Mouse (Mus musculus) stomach, embryonic 16.5 days (tissue): ENCODE results near the gene Cntn3. TPM values are rescaled to one million over a fixed set of nuclear protein-coding genes. Genes with fewer than 3 reads are reported as not detected.

Experiments
- ATAC-seq: fragments of 200-750 bp; cut with Nextera tagmentation; 2 replicates; pipeline ENCODE4 v1.8.0; 2017; ENCODE audit warnings: moderate number of reproducible peaks, moderate TSS enrichment; ENCODE audit not compliant: insufficient read depth, low FRiP score
- H3K27ac ChIP-seq: fragments of 300-500 bp; sonication (generic); 2 replicates; pipeline ENCODE4 v1.5.1; 2014; ENCODE audit warnings: low read length
- H3K27me3 ChIP-seq: fragments of 300-500 bp; sonication (generic); 2 replicates; pipeline ENCODE4 v1.6.1; 2014; ENCODE audit warnings: low read length, control low read depth, mixed read lengths; ENCODE audit not compliant: control insufficient read depth, insufficient read depth
- H3K36me3 ChIP-seq: fragments of 300-500 bp; sonication (generic); 2 replicates; pipeline ENCODE4 v1.6.1; 2014; ENCODE audit warnings: low read length; ENCODE audit not compliant: control insufficient read depth, insufficient read depth
- H3K4me1 ChIP-seq: fragments of 300-500 bp; sonication (generic); 2 replicates; pipeline ENCODE4 v1.6.1; 2014; ENCODE audit warnings: low read length, control low read depth, mixed read lengths; ENCODE audit not compliant: control insufficient read depth, insufficient read depth
- H3K4me2 ChIP-seq: fragments of 300-500 bp; sonication (generic); 2 replicates; pipeline ENCODE4 v1.6.1; 2014; ENCODE audit warnings: low read depth, low read length, mixed read lengths
- H3K4me3 ChIP-seq: fragments of 300-500 bp; sonication (generic); replicated peaks from 2 replicates; pipeline ENCODE4 v1.5.1; 2014; ENCODE audit warnings: mild to moderate bottlenecking, low read length
- H3K9ac ChIP-seq: fragments of 300-500 bp; sonication (generic); 2 replicates; pipeline ENCODE4 v1.6.1; 2014; ENCODE audit warnings: low read length
- H3K9me3 ChIP-seq: fragments of 300-500 bp; sonication (generic); replicated peaks from 2 replicates; pipeline ENCODE4 v1.6.1; 2016; ENCODE audit warnings: low read length, control low read depth; ENCODE audit not compliant: control insufficient read depth
- WGBS: fragments of 180-500 bp; shearing (Covaris S2); extraction: QIAGEN DNeasy Blood & Tissue Kit; methylation state at CpG from one replicate; pipeline ENCODE4 v1.1.7; 2014; 5-methylcytosine and 5-hydroxymethylcytosine counted together
- polyA plus RNA-seq: library from polyadenylated mRNA; unstranded; fragments of >200 nt; fragmentation: Nextera tagmentation; extraction: Ambion mirVana; gene quantifications from 2 replicates; pipeline ENCODE4 v1.2.1, GENCODE M21; 2015

The Cntn3 gene
- polyA plus RNA-seq, 1 experiment from 2014 or later = 2.4 TPM

DNA sequence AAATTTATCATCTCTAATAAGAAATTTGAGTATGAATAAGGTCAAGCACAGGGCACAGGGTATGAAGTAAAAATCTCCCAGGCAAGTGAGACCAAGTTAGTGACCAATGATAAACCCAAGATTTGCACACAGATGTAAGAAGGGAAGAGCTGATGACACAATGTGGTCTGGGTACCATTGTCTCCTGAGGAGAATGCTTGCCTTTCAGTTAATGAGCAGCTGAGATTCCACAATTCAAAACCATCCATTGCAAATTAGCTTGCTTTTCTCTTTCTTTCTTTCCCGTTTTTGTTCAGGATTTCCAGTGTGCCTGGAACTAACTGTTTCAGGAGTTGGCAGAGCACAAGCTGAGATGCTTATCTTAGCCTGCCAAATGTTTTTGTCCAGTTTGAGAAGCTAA is 200.8 kb downstream of the Cntn3 start:
- 33% methylated on average over 1 of the region's 1 CpGs for WGBS
- Histone ChIP-seq H3K9me3 (no peaks in the 10 kb centered on the region), H3K27ac (no peak overlapping the region), H3K9ac (no peak overlapping the region), H3K4me3 (no peak overlapping the region), H3K4me2 (no peak overlapping the region), H3K4me1 (no peaks in the 10 kb centered on the region), H3K27me3 (no peaks in the 10 kb centered on the region), H3K36me3 (no peaks in the 10 kb centered on the region)
- no peak for ATAC-seq

DNA sequence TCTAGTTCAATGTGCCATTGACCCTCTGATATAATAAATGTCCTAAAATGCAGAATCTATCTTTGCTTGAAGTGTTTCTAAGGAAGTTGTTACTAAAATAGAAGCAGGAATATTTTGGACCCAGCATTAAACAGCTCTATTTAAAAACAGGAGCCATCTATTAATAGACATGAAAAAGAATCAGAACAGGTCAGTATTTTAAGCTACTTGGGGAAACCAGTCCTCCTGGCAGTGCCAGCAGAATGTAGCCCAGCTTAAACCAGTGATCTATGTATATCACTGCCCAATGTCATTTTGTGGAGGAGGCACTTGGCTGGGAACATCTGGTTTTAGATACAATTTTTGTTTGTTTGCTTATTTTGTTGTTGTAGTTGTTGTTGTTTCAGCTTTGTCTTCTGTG is 209.0 kb downstream of the Cntn3 start:
- Histone ChIP-seq H3K9ac (no peak overlapping the region), H3K9me3 (no peaks in the 10 kb centered on the region), H3K27me3 (no peaks in the 10 kb centered on the region), H3K36me3 (no peaks in the 10 kb centered on the region), H3K27ac (no peak overlapping the region), H3K4me2 (no peak overlapping the region), H3K4me1 (no peaks in the 10 kb centered on the region), H3K4me3 (no peak overlapping the region)
- ATAC-seq = no peak

DNA sequence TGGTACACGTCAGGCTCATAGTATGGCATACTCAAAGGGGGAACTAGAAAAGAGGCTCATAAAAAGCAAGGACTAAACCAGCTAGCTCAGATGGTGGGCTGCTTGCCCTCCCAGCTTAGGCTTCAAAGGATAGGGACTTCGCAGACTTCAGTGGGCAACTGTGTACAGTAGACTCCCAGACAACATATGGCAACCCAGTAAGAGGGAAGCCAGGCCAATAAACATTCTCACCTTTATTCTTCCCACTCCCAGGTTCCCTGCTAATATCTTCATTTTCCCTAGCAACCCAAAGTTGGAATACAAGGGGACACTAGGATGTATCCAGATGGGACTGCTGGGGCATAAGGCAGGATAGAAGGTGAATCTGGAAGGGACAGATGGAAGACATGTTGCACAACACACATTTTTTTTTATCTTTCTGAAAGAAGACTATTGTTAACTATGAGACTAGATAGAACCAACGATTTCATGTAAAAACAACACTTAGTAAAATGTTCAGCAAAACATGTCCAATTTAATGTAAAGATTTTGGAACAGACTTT is 209.5 kb downstream of the Cntn3 start:
- Histone ChIP-seq H3K4me3 (no peak overlapping the region), H3K9ac (no peak overlapping the region), H3K4me1 (no peaks in the 10 kb centered on the region), H3K27me3 (no peaks in the 10 kb centered on the region), H3K4me2 (no peak overlapping the region), H3K9me3 (no peaks in the 10 kb centered on the region), H3K36me3 (no peaks in the 10 kb centered on the region), H3K27ac (no peak overlapping the region)
- WGBS = 90% methylated on average over 3 of the region's 3 CpGs
- ATAC-seq = no peak

DNA sequence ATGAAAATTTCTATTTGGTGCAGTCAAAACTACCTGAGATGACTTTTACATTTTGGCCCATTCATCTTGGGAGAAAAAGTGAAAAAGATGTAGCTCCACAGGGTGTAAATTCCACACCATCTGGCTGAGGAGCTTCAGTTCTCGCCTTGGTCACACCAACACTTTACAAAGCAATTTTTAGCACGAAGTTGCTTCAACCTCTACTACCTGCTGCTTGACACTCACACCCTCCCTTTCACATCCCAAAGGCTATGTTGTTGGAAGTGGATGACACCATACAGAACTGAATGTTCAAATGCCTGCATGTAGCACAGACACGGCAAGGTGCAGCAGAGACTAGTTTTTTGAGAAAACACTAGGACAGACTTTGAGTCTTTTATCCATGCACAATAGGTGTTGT is 240.8 kb downstream of the Cntn3 start:
- no peaks in the 10 kb centered on the region for H3K4me1 ChIP-seq
- no peak overlapping the region for H3K27ac ChIP-seq
- H3K4me3 ChIP-seq = no peak overlapping the region
- H3K36me3 ChIP-seq = no peaks in the 10 kb centered on the region
- no peak overlapping the region for H3K9ac ChIP-seq
- no peaks in the 10 kb centered on the region for H3K9me3 ChIP-seq
- H3K27me3 ChIP-seq = no peaks in the 10 kb centered on the region
- WGBS = 56% methylated on average over 3 of the region's 3 CpGs
- no peak overlapping the region for H3K4me2 ChIP-seq
- ATAC-seq = no peak

DNA sequence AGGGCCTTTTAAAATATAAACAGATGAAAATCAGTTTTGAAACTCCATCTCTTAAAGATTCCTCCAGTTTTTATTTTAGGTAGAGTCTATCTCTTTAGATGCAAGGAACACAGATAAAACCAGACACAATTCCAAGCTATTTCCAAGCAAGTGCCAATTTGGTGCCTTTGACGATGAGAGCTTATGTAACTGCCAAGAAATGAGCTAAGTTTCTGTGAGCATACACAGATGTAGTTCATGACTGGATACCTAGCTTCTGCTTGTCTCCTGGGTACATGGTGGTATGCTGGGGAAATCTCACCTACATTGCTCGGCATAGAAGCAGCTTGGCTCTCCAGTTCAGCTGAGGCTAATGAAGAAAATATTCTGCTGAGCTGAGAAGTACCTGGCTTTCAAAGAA is 246.2 kb downstream of the Cntn3 start:
- no peak overlapping the region for H3K9ac ChIP-seq

DNA sequence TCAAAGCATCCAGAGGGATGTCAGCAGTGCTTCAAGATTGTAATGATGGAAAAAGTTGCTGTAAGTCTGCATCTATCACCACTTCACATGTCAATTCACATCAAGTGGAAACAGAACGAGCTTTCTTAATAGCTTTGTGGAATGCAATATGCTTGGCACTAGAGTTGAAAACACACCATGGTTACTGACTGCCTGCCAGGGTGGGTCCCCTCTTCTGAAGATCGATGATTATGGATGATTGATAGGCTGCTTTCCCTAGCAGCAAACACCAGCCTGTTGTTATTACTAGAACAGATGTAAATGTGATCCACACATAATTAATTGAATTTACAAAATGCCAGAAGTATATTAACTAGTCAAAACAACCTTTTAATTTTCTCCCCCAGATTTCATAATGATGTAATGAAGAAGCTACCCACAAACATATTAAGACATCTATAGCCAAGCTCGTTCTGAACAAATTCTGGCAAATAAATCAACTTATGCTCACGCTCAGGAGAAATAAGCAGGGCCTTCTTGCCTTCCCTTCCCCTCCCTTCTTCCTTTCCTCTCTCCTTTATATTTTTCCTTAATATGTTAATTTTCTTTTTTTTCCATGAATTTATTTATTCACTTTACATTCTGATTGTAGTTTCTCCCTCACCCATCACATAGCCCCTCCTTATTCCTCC is 250.2 kb downstream of the Cntn3 start:
- no peak overlapping the region for H3K27ac ChIP-seq
- H3K4me3 ChIP-seq = no peak overlapping the region
- H3K9ac ChIP-seq = no peak overlapping the region
- no peaks in the 10 kb centered on the region for H3K4me1 ChIP-seq
- ATAC-seq = no peak
- no peaks in the 10 kb centered on the region for H3K36me3 ChIP-seq
- WGBS = 54% methylated on average over 4 of the region's 4 CpGs
- no peaks in the 10 kb centered on the region for H3K27me3 ChIP-seq
- no peak overlapping the region for H3K4me2 ChIP-seq
- no peaks in the 10 kb centered on the region for H3K9me3 ChIP-seq

More for the DNA sequence above, 246.2 kb downstream of the Cntn3 start:
- Histone ChIP-seq H3K9me3 (no peaks in the 10 kb centered on the region), H3K4me1 (no peaks in the 10 kb centered on the region), H3K27me3 (no peaks in the 10 kb centered on the region), H3K4me2 (no peak overlapping the region), H3K36me3 (no peaks in the 10 kb centered on the region), H3K4me3 (no peak overlapping the region), H3K27ac (no peak overlapping the region)
- no peak for ATAC-seq
- 74% methylated on average over 2 of the region's 2 CpGs for WGBS

DNA sequence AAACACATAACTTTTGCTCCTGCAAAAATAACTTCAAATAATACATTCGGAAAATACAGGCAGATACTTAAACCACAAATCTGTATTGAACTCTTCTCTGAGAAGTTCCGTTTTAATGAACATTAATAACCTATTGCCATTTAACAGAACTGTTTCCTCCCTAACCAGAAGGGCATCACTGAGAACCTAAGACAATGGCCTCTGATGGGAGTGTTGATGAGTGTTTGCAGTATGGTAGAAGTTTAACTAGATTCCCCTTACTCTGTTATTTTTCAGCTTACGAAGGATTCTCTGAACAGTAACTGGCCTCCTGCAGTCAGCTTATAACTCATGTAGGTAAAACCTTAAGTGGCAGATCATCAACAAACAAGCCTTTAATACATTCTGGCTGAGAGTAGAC is 253.1 kb downstream of the Cntn3 start:
- Histone ChIP-seq H3K4me2 (no peak overlapping the region), H3K9ac (no peak overlapping the region), H3K36me3 (no peaks in the 10 kb centered on the region), H3K27ac (no peak overlapping the region), H3K4me1 (no peaks in the 10 kb centered on the region), H3K27me3 (no peaks in the 10 kb centered on the region), H3K9me3 (no peaks in the 10 kb centered on the region), H3K4me3 (no peak overlapping the region)
- no peak for ATAC-seq
- WGBS = 42% methylated on average over 3 of the region's 3 CpGs

DNA sequence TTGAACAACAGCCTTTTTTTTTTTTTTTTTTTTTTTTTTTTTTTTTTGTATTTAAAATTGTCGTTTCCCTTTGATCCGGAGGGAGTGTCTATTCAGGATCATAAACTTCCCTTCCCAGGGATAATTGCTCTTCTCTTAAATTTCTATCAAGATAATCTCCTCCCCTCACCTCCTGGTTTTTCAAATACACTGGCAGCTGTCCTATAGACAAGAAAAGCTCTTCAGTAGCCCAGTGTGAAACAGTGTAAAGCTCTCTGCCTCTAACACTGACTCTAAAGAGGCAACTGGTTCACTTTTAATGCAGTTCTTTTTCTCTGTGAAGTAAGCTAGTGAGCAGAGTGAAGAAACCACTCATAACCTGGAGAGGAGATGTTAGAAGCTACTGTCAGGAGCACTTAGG is 290.0 kb downstream of the Cntn3 start:
- Histone ChIP-seq H3K36me3 (no peaks in the 10 kb centered on the region), H3K9ac (no peak overlapping the region), H3K9me3 (no peaks in the 10 kb centered on the region), H3K4me1 (no peaks in the 10 kb centered on the region), H3K27ac (no peak overlapping the region), H3K4me3 (no peak overlapping the region), H3K4me2 (no peak overlapping the region), H3K27me3 (no peaks in the 10 kb centered on the region)
- WGBS = 55% methylated on average over 2 of the region's 2 CpGs
- ATAC-seq = no peak

DNA sequence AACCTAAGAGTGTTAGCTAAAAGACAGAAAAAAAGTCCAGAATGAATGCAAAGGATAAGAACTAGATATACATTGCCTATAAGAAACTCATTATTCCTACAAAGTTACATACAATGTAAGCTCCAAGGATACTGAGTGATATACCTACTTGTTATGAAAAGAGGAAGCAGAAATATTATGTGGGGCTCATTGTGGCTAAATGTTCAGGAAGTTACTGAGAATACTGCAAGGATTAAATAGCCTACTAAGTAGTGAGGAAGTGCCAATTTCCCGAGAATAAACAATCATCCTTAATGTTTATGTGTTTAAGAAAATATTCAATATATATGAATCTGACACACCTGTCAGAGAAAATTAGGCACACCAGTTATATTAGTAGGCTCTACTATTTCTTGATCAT is 341.9 kb downstream of the Cntn3 start:
- ATAC-seq = no peak
- no peak overlapping the region for H3K4me2 ChIP-seq
- no peaks in the 10 kb centered on the region for H3K36me3 ChIP-seq
- H3K4me1 ChIP-seq = no peaks in the 10 kb centered on the region
- H3K27me3 ChIP-seq = no peaks in the 10 kb centered on the region
- 58% methylated on average over 1 of the region's 1 CpGs for WGBS
- H3K9me3 ChIP-seq = no peaks in the 10 kb centered on the region
- no peak overlapping the region for H3K9ac ChIP-seq
- H3K27ac ChIP-seq = no peak overlapping the region
- H3K4me3 ChIP-seq = no peak overlapping the region
